Comparison of ENCODE assay signal across 20 mouse cellular contexts in the genomic region with DNA sequence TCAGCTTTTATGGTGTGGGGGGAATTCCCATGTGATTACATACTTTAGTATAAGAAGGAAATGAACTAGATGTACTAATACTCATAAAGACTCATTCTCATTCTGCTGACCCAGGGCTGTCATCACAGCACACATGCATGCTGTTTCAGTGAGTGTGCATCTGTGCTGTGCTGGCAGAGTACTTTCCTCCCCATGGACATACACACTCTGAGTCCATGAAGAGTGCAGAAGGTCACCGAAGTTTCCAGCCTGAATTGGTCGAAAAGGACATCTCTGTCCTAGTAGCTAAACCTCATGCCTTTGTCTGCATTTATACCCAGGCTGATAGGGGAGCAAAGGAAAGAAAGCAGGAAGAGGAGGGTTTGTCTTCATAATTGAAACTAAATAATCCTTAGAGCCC.
DNase-seq lines count a peak whose midpoint lies in the region; ATAC-seq lines count a peak whose summit lies in the region.
"Had no signal": no experiment of that assay in that cellular context is flagged by ENCODE, and none has a peak within 500 bp of the region (broad histone marks: within the 10 kb centered on the region; RNA-seq: fewer than 3 reads in every experiment).

No protein-coding gene starts in this region.

- H3K27me3 ChIP-seq in embryonic facial prominence, embryonic 14.5 days (replicated peaks; ENCODE audit: control insufficient read depth, insufficient read depth, low read length): no peaks in the 10 kb centered on the region
- no peaks in the 10 kb centered on the region for H3K27me3 ChIP-seq in embryonic facial prominence, embryonic 10.5 days (replicated peaks; ENCODE audit: low read depth, poor library complexity, severe bottlenecking)
- no peaks in the 10 kb centered on the region for H3K27me3 ChIP-seq in heart, embryonic 11.5 days (ENCODE audit: control insufficient read depth, insufficient read depth, low read length)
- no peaks in the 10 kb centered on the region for H3K27me3 ChIP-seq in limb, embryonic 15.5 days
- H3K27me3 ChIP-seq: embryonic facial prominence, embryonic 13.5 days; hindbrain, embryonic 13.5 days; kidney, embryonic 15.5 days; liver, embryonic 15.5 days had no signal

- H3K4me1 ChIP-seq in embryonic facial prominence, embryonic 14.5 days (ENCODE audit: control insufficient read depth, insufficient read depth, low read length): no peaks in the 10 kb centered on the region
- H3K4me1 ChIP-seq in embryonic facial prominence, embryonic 10.5 days: no peaks in the 10 kb centered on the region
- no peaks in the 10 kb centered on the region for H3K4me1 ChIP-seq in heart, embryonic 11.5 days (ENCODE audit: control insufficient read depth, insufficient read depth, low read length)
- no peaks in the 10 kb centered on the region for H3K4me1 ChIP-seq in limb, embryonic 15.5 days
- H3K4me1 ChIP-seq: embryonic facial prominence, embryonic 13.5 days; hindbrain, embryonic 13.5 days; kidney, embryonic 15.5 days; liver, embryonic 15.5 days had no signal

- peaks cover 42% of the 10 kb centered on the region for H3K36me3 ChIP-seq in embryonic facial prominence, embryonic 14.5 days (ENCODE audit: control insufficient read depth, insufficient read depth, low read length)
- H3K36me3 ChIP-seq in embryonic facial prominence, embryonic 10.5 days (replicated peaks): peaks cover 9% of the 10 kb centered on the region
- no peaks in the 10 kb centered on the region for H3K36me3 ChIP-seq in heart, embryonic 11.5 days (ENCODE audit: control insufficient read depth, insufficient read depth, low read length)
- peaks cover 34% of the 10 kb centered on the region for H3K36me3 ChIP-seq in limb, embryonic 15.5 days
- H3K36me3 ChIP-seq: hindbrain, embryonic 13.5 days; liver, embryonic 15.5 days had no signal

- no peak overlapping the region for H3K4me3 ChIP-seq in embryonic facial prominence, embryonic 14.5 days (ENCODE audit: low read depth, low read length)
- H3K4me3 ChIP-seq in embryonic facial prominence, embryonic 10.5 days: no peak overlapping the region
- no peak overlapping the region for H3K4me3 ChIP-seq in heart, embryonic 11.5 days (ENCODE audit: low read depth, low read length)
- H3K4me3 ChIP-seq in limb, embryonic 15.5 days: no peak overlapping the region
- H3K4me3 ChIP-seq: embryonic facial prominence, embryonic 13.5 days; hindbrain, embryonic 13.5 days; kidney, embryonic 15.5 days; liver, embryonic 15.5 days had no signal

- no peak overlapping the region for H3K4me2 ChIP-seq in embryonic facial prominence, embryonic 14.5 days (ENCODE audit: low read depth, low read length)
- H3K4me2 ChIP-seq in heart, embryonic 11.5 days: no peak overlapping the region
- H3K4me2 ChIP-seq in limb, embryonic 15.5 days: no peak overlapping the region
- H3K4me2 ChIP-seq: embryonic facial prominence, embryonic 13.5 days; hindbrain, embryonic 13.5 days; kidney, embryonic 15.5 days; liver, embryonic 15.5 days; midbrain, embryonic 11.5 days had no signal

- no peak overlapping the region for H3K27ac ChIP-seq in embryonic facial prominence, embryonic 14.5 days (replicated peaks; ENCODE audit: low read depth, low read length)
- no peak overlapping the region for H3K27ac ChIP-seq in embryonic facial prominence, embryonic 10.5 days (replicated peaks)
- H3K27ac ChIP-seq in heart, embryonic 11.5 days (ENCODE audit: low read depth, low read length): no peak overlapping the region
- H3K27ac ChIP-seq in limb, embryonic 15.5 days: peak overlapping the region; percentile 69
- H3K27ac ChIP-seq: embryonic facial prominence, embryonic 13.5 days; hindbrain, embryonic 13.5 days; kidney, embryonic 15.5 days; liver, embryonic 15.5 days had no signal

- no peak overlapping the region for H3K9ac ChIP-seq in embryonic facial prominence, embryonic 14.5 days (ENCODE audit: low read depth, low read length)
- no peak overlapping the region for H3K9ac ChIP-seq in heart, embryonic 11.5 days (ENCODE audit: low read depth, low read length)
- no peak overlapping the region for H3K9ac ChIP-seq in limb, embryonic 15.5 days
- H3K9ac ChIP-seq: embryonic facial prominence, embryonic 13.5 days; hindbrain, embryonic 13.5 days; kidney, embryonic 15.5 days; liver, embryonic 15.5 days had no signal

- ATAC-seq in embryonic facial prominence, embryonic 14.5 days (ENCODE audit: low read depth): no peak
- ATAC-seq in heart, embryonic 11.5 days (replicated peaks; ENCODE audit: insufficient number of reproducible peaks, low FRiP score, low TSS enrichment): no peak
- ATAC-seq in limb, embryonic 15.5 days (ENCODE audit: insufficient number of reproducible peaks, low FRiP score, low TSS enrichment, low read depth): no peak
- ATAC-seq in inflammation-experienced regulatory T-cells, adult 6 months: no peak
- ATAC-seq: forebrain, embryonic 14.5 days had no signal

- DNase-seq in embryonic facial prominence, embryonic 14.5 days (ENCODE audit: low spot score): peak; percentile 9
- no peak for DNase-seq in embryonic facial prominence, embryonic 10.5 days (ENCODE audit: low spot score)
- DNase-seq in heart, adult 8-10 months (ENCODE audit: low spot score): peak; percentile 10
- peak; percentile 51 for DNase-seq in 3T3-L1 (ENCODE audit: low read depth, low spot score)
- DNase-seq in left cerebral cortex, adult 18-20 months (ENCODE audit: low spot score in 2 of 2): no peak
- DNase-seq: adrenal gland, postnatal 14 days; cerebellum, adult 2 months; cerebellum, postnatal 25 days; layer of hippocampus, postnatal 36 days; liver; right cerebral cortex, postnatal 4 days had no signal

- WGBS in embryonic facial prominence, embryonic 14.5 days: 74% methylated on average over 2 of the region's 2 CpGs
- WGBS in embryonic facial prominence, embryonic 10.5 days: 73% methylated on average over 2 of the region's 2 CpGs
- 69% methylated on average over 2 of the region's 2 CpGs for WGBS in heart, embryonic 11.5 days (ENCODE audit: insufficient replicate concordance)
- WGBS in limb, embryonic 15.5 days: 80% methylated on average over 2 of the region's 2 CpGs

- no peaks in the 10 kb centered on the region for H3K9me3 ChIP-seq in embryonic facial prominence, embryonic 14.5 days (ENCODE audit: control insufficient read depth, low read length)
- no peaks in the 10 kb centered on the region for H3K9me3 ChIP-seq in embryonic facial prominence, embryonic 10.5 days
- H3K9me3 ChIP-seq in heart, embryonic 11.5 days (replicated peaks; ENCODE audit: control insufficient read depth, low read length): no peaks in the 10 kb centered on the region
- no peaks in the 10 kb centered on the region for H3K9me3 ChIP-seq in limb, embryonic 15.5 days
- H3K9me3 ChIP-seq: embryonic facial prominence, embryonic 13.5 days; hindbrain, embryonic 13.5 days; kidney, embryonic 15.5 days; liver, embryonic 15.5 days had no signal

Comparison
In these comparisons a context has a peak if more than half of its experiments do, and no peak if none do; other contexts are left out.
1. DNase-seq: peak in embryonic facial prominence, embryonic 14.5 days (single experiment), heart, adult 8-10 months (single experiment) and 3T3-L1 (single experiment); none in embryonic facial prominence, embryonic 10.5 days (single experiment) and left cerebral cortex, adult 18-20 months (0 of 2).